Mouse (Mus musculus): ENCODE data around the gene Ggcx. TPM values are rescaled to one million over a fixed set of nuclear protein-coding genes. Genes with fewer than 3 reads are reported as not detected.
"Not testable (repeated sequence)": the region's sequence is repeated elsewhere in the genome, so short reads cannot be mapped to it uniquely, and the experiment has no call there.

The Ggcx gene
- polyA plus RNA-seq, 1 experiment from 2014 or later = 29.5 TPM

- WGBS = 61% methylated on average over 2 of the region's 2 CpGs
- Histone ChIP-seq H3K9ac (ENCODE audit: low read length) (no peak overlapping the region), H3K4me1 (ENCODE audit: control insufficient read depth, insufficient read depth, low read length) (no peaks in the 10 kb centered on the region)
Measured at GRCm38 (mm10) chr6:72447487-72447886, 33.4 kb downstream of the Ggcx start.

GRCm38 (mm10) chr6:72451778-72452177 lies 37.7 kb downstream of the Ggcx start:
- not testable (repeated sequence) for H3K27ac ChIP-seq (ENCODE audit: low read length); H3K9ac ChIP-seq (ENCODE audit: low read length); H3K9me3 ChIP-seq (replicated peaks; ENCODE audit: control insufficient read depth, low read length); ATAC-seq (replicated peaks; ENCODE audit: extremely low read depth, insufficient read depth, low FRiP score); H3K36me3 ChIP-seq (ENCODE audit: control insufficient read depth, insufficient read depth); H3K4me3 ChIP-seq (ENCODE audit: low read length); H3K4me2 ChIP-seq (ENCODE audit: low read depth, low read length); H3K27me3 ChIP-seq (ENCODE audit: control insufficient read depth, insufficient read depth, low read length)
- H3K4me1 ChIP-seq (ENCODE audit: control insufficient read depth, insufficient read depth, low read length) = peaks cover 12% of the 10 kb centered on the region
- WGBS = 76% methylated on average over 2 of the region's 2 CpGs

More at GRCm38 (mm10) chr6:72447487-72447886, 33.4 kb downstream of the Ggcx start:
- Histone ChIP-seq H3K4me2 (ENCODE audit: low read depth, low read length) (no peak overlapping the region), H3K27me3 (ENCODE audit: control insufficient read depth, insufficient read depth, low read length) (no peaks in the 10 kb centered on the region), H3K4me3 (ENCODE audit: low read length) (no peak overlapping the region), H3K27ac (ENCODE audit: low read length) (no peak overlapping the region), H3K36me3 (ENCODE audit: control insufficient read depth, insufficient read depth) (no peaks in the 10 kb centered on the region), H3K9me3 (replicated peaks; ENCODE audit: control insufficient read depth, low read length) (no peaks in the 10 kb centered on the region; the same call in 1 of the 2 replicates)
- no peak for ATAC-seq (replicated peaks; ENCODE audit: extremely low read depth, insufficient read depth, low FRiP score)

GRCm38 (mm10) chr6:72452329-72452728 lies 38.2 kb downstream of the Ggcx start:
- WGBS = 59% methylated on average over 2 of the region's 2 CpGs
- H3K9ac ChIP-seq (ENCODE audit: low read length) = no peak overlapping the region
- H3K36me3 ChIP-seq (ENCODE audit: control insufficient read depth, insufficient read depth) = no peaks in the 10 kb centered on the region
- no peak overlapping the region for H3K27ac ChIP-seq (ENCODE audit: low read length)
- H3K4me2 ChIP-seq (ENCODE audit: low read depth, low read length) = no peak overlapping the region
- no peak overlapping the region for H3K4me3 ChIP-seq (ENCODE audit: low read length)
- H3K4me1 ChIP-seq (ENCODE audit: control insufficient read depth, insufficient read depth, low read length) = peaks cover 12% of the 10 kb centered on the region
- H3K27me3 ChIP-seq (ENCODE audit: control insufficient read depth, insufficient read depth, low read length) = no peaks in the 10 kb centered on the region
- ATAC-seq (replicated peaks; ENCODE audit: extremely low read depth, insufficient read depth, low FRiP score) = no peak
- no peaks in the 10 kb centered on the region for H3K9me3 ChIP-seq (replicated peaks; ENCODE audit: control insufficient read depth, low read length)

- Histone ChIP-seq H3K4me2 (ENCODE audit: low read depth, low read length) (no peak overlapping the region), H3K9me3 (replicated peaks; ENCODE audit: control insufficient read depth, low read length) (no peaks in the 10 kb centered on the region), H3K4me1 (ENCODE audit: control insufficient read depth, insufficient read depth, low read length) (peaks cover 12% of the 10 kb centered on the region), H3K27me3 (ENCODE audit: control insufficient read depth, insufficient read depth, low read length) (no peaks in the 10 kb centered on the region), H3K36me3 (ENCODE audit: control insufficient read depth, insufficient read depth) (no peaks in the 10 kb centered on the region), H3K4me3 (ENCODE audit: low read length) (no peak overlapping the region), H3K27ac (ENCODE audit: low read length) (no peak overlapping the region), H3K9ac (ENCODE audit: low read length) (no peak overlapping the region)
- ATAC-seq (replicated peaks; ENCODE audit: extremely low read depth, insufficient read depth, low FRiP score) = no peak
- WGBS = 79% methylated on average over 3 of the region's 3 CpGs
Measured at GRCm38 (mm10) chr6:72453578-72453977, 39.5 kb downstream of the Ggcx start.

- no peak for ATAC-seq (replicated peaks; ENCODE audit: extremely low read depth, insufficient read depth, low FRiP score)
- H3K9ac ChIP-seq (ENCODE audit: low read length) = no peak overlapping the region
- 35% methylated on average over 7 of the region's 7 CpGs for WGBS
Measured at GRCm38 (mm10) chr6:72454072-72454746, 40.1 kb downstream of the Ggcx start.

GRCm38 (mm10) chr6:72454833-72455373 lies 40.8 kb downstream of the Ggcx start:
- no peaks in the 10 kb centered on the region for H3K36me3 ChIP-seq (ENCODE audit: control insufficient read depth, insufficient read depth)
- H3K4me1 ChIP-seq (ENCODE audit: control insufficient read depth, insufficient read depth, low read length) = peaks cover 12% of the 10 kb centered on the region
- H3K4me3 ChIP-seq (ENCODE audit: low read length) = no peak overlapping the region
- H3K4me2 ChIP-seq (ENCODE audit: low read depth, low read length) = no peak overlapping the region
- no peak for ATAC-seq (replicated peaks; ENCODE audit: extremely low read depth, insufficient read depth, low FRiP score)
- no peak overlapping the region for H3K9ac ChIP-seq (ENCODE audit: low read length)
- H3K27ac ChIP-seq (ENCODE audit: low read length) = no peak overlapping the region; the same call in 1 of the 2 replicates
- 60% methylated on average over 7 of the region's 7 CpGs for WGBS
- H3K27me3 ChIP-seq (ENCODE audit: control insufficient read depth, insufficient read depth, low read length) = no peaks in the 10 kb centered on the region
- no peaks in the 10 kb centered on the region for H3K9me3 ChIP-seq (replicated peaks; ENCODE audit: control insufficient read depth, low read length)

More at GRCm38 (mm10) chr6:72454072-72454746, 40.1 kb downstream of the Ggcx start:
- Histone ChIP-seq H3K4me2 (ENCODE audit: low read depth, low read length) (no peak overlapping the region), H3K4me1 (ENCODE audit: control insufficient read depth, insufficient read depth, low read length) (peaks cover 12% of the 10 kb centered on the region), H3K4me3 (ENCODE audit: low read length) (no peak overlapping the region), H3K27ac (ENCODE audit: low read length) (peak overlapping the region; percentile 26), H3K9me3 (replicated peaks; ENCODE audit: control insufficient read depth, low read length) (no peaks in the 10 kb centered on the region), H3K27me3 (ENCODE audit: control insufficient read depth, insufficient read depth, low read length) (no peaks in the 10 kb centered on the region), H3K36me3 (ENCODE audit: control insufficient read depth, insufficient read depth) (no peaks in the 10 kb centered on the region)

- peaks cover 12% of the 10 kb centered on the region for H3K4me1 ChIP-seq (ENCODE audit: control insufficient read depth, insufficient read depth, low read length)
- no peaks in the 10 kb centered on the region for H3K36me3 ChIP-seq (ENCODE audit: control insufficient read depth, insufficient read depth)
- H3K27ac ChIP-seq (ENCODE audit: low read length) = no peak overlapping the region
- H3K9me3 ChIP-seq (replicated peaks; ENCODE audit: control insufficient read depth, low read length) = no peaks in the 10 kb centered on the region
- WGBS = 62% methylated on average over 4 of the region's 4 CpGs
- no peak for ATAC-seq (replicated peaks; ENCODE audit: extremely low read depth, insufficient read depth, low FRiP score)
- no peaks in the 10 kb centered on the region for H3K27me3 ChIP-seq (ENCODE audit: control insufficient read depth, insufficient read depth, low read length)
- no peak overlapping the region for H3K4me3 ChIP-seq (ENCODE audit: low read length)
- H3K4me2 ChIP-seq (ENCODE audit: low read depth, low read length) = no peak overlapping the region
- no peak overlapping the region for H3K9ac ChIP-seq (ENCODE audit: low read length)
Measured at GRCm38 (mm10) chr6:72456567-72456966, 42.5 kb downstream of the Ggcx start.

GRCm38 (mm10) chr6:72458418-72458817 lies 44.3 kb downstream of the Ggcx start:
- Histone ChIP-seq H3K27me3 (ENCODE audit: control insufficient read depth, insufficient read depth, low read length) (no peaks in the 10 kb centered on the region), H3K9me3 (replicated peaks; ENCODE audit: control insufficient read depth, low read length) (no peaks in the 10 kb centered on the region), H3K27ac (ENCODE audit: low read length) (no peak overlapping the region; the same call in 1 of the 2 replicates), H3K9ac (ENCODE audit: low read length) (no peak overlapping the region), H3K4me3 (ENCODE audit: low read length) (no peak overlapping the region), H3K4me2 (ENCODE audit: low read depth, low read length) (no peak overlapping the region), H3K4me1 (ENCODE audit: control insufficient read depth, insufficient read depth, low read length) (peaks cover 12% of the 10 kb centered on the region), H3K36me3 (ENCODE audit: control insufficient read depth, insufficient read depth) (no peaks in the 10 kb centered on the region)
- 65% methylated on average over 7 of the region's 7 CpGs for WGBS
- ATAC-seq (replicated peaks; ENCODE audit: extremely low read depth, insufficient read depth, low FRiP score) = no peak

- Histone ChIP-seq H3K27me3 (ENCODE audit: control insufficient read depth, insufficient read depth, low read length) (no peaks in the 10 kb centered on the region), H3K9me3 (replicated peaks; ENCODE audit: control insufficient read depth, low read length) (no peaks in the 10 kb centered on the region), H3K4me3 (ENCODE audit: low read length) (no peak overlapping the region), H3K9ac (ENCODE audit: low read length) (no peak overlapping the region), H3K4me2 (ENCODE audit: low read depth, low read length) (no peak overlapping the region), H3K27ac (ENCODE audit: low read length) (no peak overlapping the region), H3K36me3 (ENCODE audit: control insufficient read depth, insufficient read depth) (no peaks in the 10 kb centered on the region), H3K4me1 (ENCODE audit: control insufficient read depth, insufficient read depth, low read length) (peaks cover 12% of the 10 kb centered on the region)
- no peak for ATAC-seq (replicated peaks; ENCODE audit: extremely low read depth, insufficient read depth, low FRiP score)
- 45% methylated on average over 5 of the region's 5 CpGs for WGBS
Measured at GRCm38 (mm10) chr6:72458921-72459320, 44.8 kb downstream of the Ggcx start.

Measured in heart, embryonic 16.5 days (tissue).